Mouse (Mus musculus) kidney, embryonic 16.5 days (tissue): ENCODE measurements at regions not wholly inside any gene's neighbourhood (a gene's known extent, or its start where the extent isn't known, plus 50 kb on each side); places are given as distances from the start of the nearest gene placed in this dataset.
"Not testable (repeated sequence)": the region's sequence is repeated elsewhere in the genome, so short reads cannot be mapped to it uniquely, and the experiment has no call there.

Experiments
- ATAC-seq: fragments of 200-750 bp; cut with Nextera tagmentation; 2 replicates; pipeline ENCODE4 v1.8.0; 2017; ENCODE audit warnings: moderate TSS enrichment; ENCODE audit not compliant: low FRiP score, low TSS enrichment
- H3K27ac ChIP-seq: fragments of 300-500 bp; sonication (generic); 2 replicates; pipeline ENCODE4 v1.5.1; 2014; ENCODE audit warnings: low read length
- H3K27me3 ChIP-seq: fragments of 300-500 bp; sonication (generic); 2 replicates; pipeline ENCODE4 v1.6.1; 2014; ENCODE audit warnings: low read length, control low read depth, mixed read lengths; ENCODE audit not compliant: insufficient read depth
- H3K36me3 ChIP-seq: fragments of 300-500 bp; sonication (generic); 2 replicates; pipeline ENCODE4 v1.6.1; 2014; ENCODE audit warnings: low read length, control low read depth, mixed read lengths; ENCODE audit not compliant: insufficient read depth
- H3K4me1 ChIP-seq: fragments of 300-500 bp; sonication (generic); 2 replicates; pipeline ENCODE4 v1.6.1; 2014; ENCODE audit warnings: low read length, control low read depth, mixed read lengths; ENCODE audit not compliant: insufficient read depth
- H3K4me2 ChIP-seq: fragments of 300-500 bp; sonication (generic); replicated peaks from 2 replicates; pipeline ENCODE4 v1.6.1; 2014; ENCODE audit warnings: low read depth, low read length
- H3K4me3 ChIP-seq: fragments of 300-500 bp; sonication (generic); 2 replicates; pipeline ENCODE4 v1.5.1; 2014; ENCODE audit warnings: mild to moderate bottlenecking, low read length
- H3K9ac ChIP-seq: fragments of 300-500 bp; sonication (generic); replicated peaks from 2 replicates; pipeline ENCODE4 v1.6.1; 2014; ENCODE audit warnings: low read length
- H3K9me3 ChIP-seq: fragments of 300-500 bp; sonication (generic); 2 replicates; pipeline ENCODE4 v1.6.1; 2016; ENCODE audit warnings: low read length, control low read depth
- WGBS: fragments of 180-500 bp; shearing (Covaris S2); extraction: QIAGEN DNeasy Blood & Tissue Kit; methylation state at CpG from one replicate; pipeline ENCODE4 v1.1.7; 2014; 5-methylcytosine and 5-hydroxymethylcytosine counted together

- Histone ChIP-seq H3K4me1 (peaks cover 3% of the 10 kb centered on the region; the same call in 1 of the 2 replicates), H3K9ac (no peak overlapping the region), H3K36me3 (no peaks in the 10 kb centered on the region), H3K4me2 (no peak overlapping the region), H3K27me3 (no peaks in the 10 kb centered on the region), H3K4me3 (no peak overlapping the region), H3K27ac (no peak overlapping the region), H3K9me3 (no peaks in the 10 kb centered on the region)
- no peak for ATAC-seq
- 85% methylated on average over 7 of the region's 7 CpGs for WGBS
These were observed 97.0 kb downstream of the 1700129C05Rik start for GRCm38 (mm10) chr14:59045687-59046086.

GRCm38 (mm10) chr14:59045235-59045634 is 97.5 kb downstream of the 1700129C05Rik start:
- Histone ChIP-seq H3K27me3 (no peaks in the 10 kb centered on the region), H3K4me2 (no peak overlapping the region), H3K27ac (no peak overlapping the region), H3K36me3 (no peaks in the 10 kb centered on the region), H3K4me1 (peaks cover 3% of the 10 kb centered on the region; the same call in 1 of the 2 replicates), H3K4me3 (no peak overlapping the region), H3K9ac (no peak overlapping the region), H3K9me3 (no peaks in the 10 kb centered on the region)
- WGBS, result 82% methylated on average over 7 of the region's 7 CpGs
- ATAC-seq, result no peak

GRCm38 (mm10) chr14:59042152-59042551 is 100.5 kb downstream of the 1700129C05Rik start:
- peaks cover 3% of the 10 kb centered on the region; the same call in 1 of the 2 replicates for H3K4me1 ChIP-seq
- ATAC-seq, result no peak
- no peak overlapping the region for H3K4me3 ChIP-seq
- H3K9ac ChIP-seq, result no peak overlapping the region
- no peaks in the 10 kb centered on the region for H3K27me3 ChIP-seq
- no peak overlapping the region for H3K4me2 ChIP-seq
- no peaks in the 10 kb centered on the region for H3K9me3 ChIP-seq
- no peaks in the 10 kb centered on the region for H3K36me3 ChIP-seq
- no peak overlapping the region for H3K27ac ChIP-seq
- WGBS, result 96% methylated on average over 2 of the region's 2 CpGs

- H3K27ac ChIP-seq, H3K4me3 ChIP-seq, H3K4me2 ChIP-seq, H3K9me3 ChIP-seq, H3K9ac ChIP-seq, H3K36me3 ChIP-seq, H3K4me1 ChIP-seq, ATAC-seq, H3K27me3 ChIP-seq: not testable (repeated sequence)
- 60% methylated on average over 9 of the region's 9 CpGs for WGBS
These were observed 116.9 kb downstream of the 1700129C05Rik start for GRCm38 (mm10) chr14:59025757-59026156.

GRCm38 (mm10) chr14:59009534-59009933 is 133.2 kb downstream of the 1700129C05Rik start:
- Histone ChIP-seq H3K27ac (no peak overlapping the region), H3K27me3 (no peaks in the 10 kb centered on the region)
- 87% methylated on average over 3 of the region's 3 CpGs for WGBS

GRCm38 (mm10) chr14:58999106-58999778 is 143.5 kb downstream of the 1700129C05Rik start:
- Histone ChIP-seq H3K4me1 (no peaks in the 10 kb centered on the region), H3K4me3 (no peak overlapping the region), H3K9ac (no peak overlapping the region), H3K9me3 (no peaks in the 10 kb centered on the region), H3K4me2 (no peak overlapping the region), H3K36me3 (no peaks in the 10 kb centered on the region), H3K27me3 (no peaks in the 10 kb centered on the region), H3K27ac (no peak overlapping the region)
- ATAC-seq, result no peak
- WGBS, result 65% methylated on average over 5 of the region's 5 CpGs

More at GRCm38 (mm10) chr14:59009534-59009933, 133.2 kb downstream of the 1700129C05Rik start:
- no peak overlapping the region for H3K4me3 ChIP-seq
- no peak overlapping the region for H3K9ac ChIP-seq
- H3K4me1 ChIP-seq, result no peaks in the 10 kb centered on the region
- H3K36me3 ChIP-seq, result no peaks in the 10 kb centered on the region
- no peak overlapping the region for H3K4me2 ChIP-seq
- no peaks in the 10 kb centered on the region for H3K9me3 ChIP-seq
- ATAC-seq, result no peak

- Histone ChIP-seq H3K27ac (no peak overlapping the region), H3K9me3 (no peaks in the 10 kb centered on the region; the same call in 1 of the 2 replicates), H3K4me2 (no peak overlapping the region), H3K27me3 (no peaks in the 10 kb centered on the region), H3K36me3 (no peaks in the 10 kb centered on the region), H3K4me1 (no peaks in the 10 kb centered on the region), H3K9ac (no peak overlapping the region), H3K4me3 (no peak overlapping the region)
- no peak for ATAC-seq
- 28% methylated on average over 6 of the region's 6 CpGs for WGBS
These were observed 147.7 kb downstream of the 1700129C05Rik start for GRCm38 (mm10) chr14:58994994-58995393.

- Histone ChIP-seq H3K9ac (no peak overlapping the region), H3K27me3 (no peaks in the 10 kb centered on the region), H3K36me3 (no peaks in the 10 kb centered on the region), H3K9me3 (peaks cover 2% of the 10 kb centered on the region; the same call in 1 of the 2 replicates), H3K27ac (no peak overlapping the region), H3K4me1 (0 out of 2 replicates have a peak, but pooled peaks cover 7% of the 10 kb centered on the region), H3K4me3 (no peak overlapping the region), H3K4me2 (no peak overlapping the region)
- no peak for ATAC-seq
- WGBS, result 47% methylated on average over 5 of the region's 5 CpGs
These were observed 153.0 kb downstream of the 1700129C05Rik start for GRCm38 (mm10) chr14:58989644-58990217.

GRCm38 (mm10) chr14:58987688-58988087 is 155.0 kb downstream of the 1700129C05Rik start:
- H3K4me3 ChIP-seq, result no peak overlapping the region
- H3K27ac ChIP-seq, result no peak overlapping the region
- no peaks in the 10 kb centered on the region for H3K27me3 ChIP-seq
- H3K9ac ChIP-seq, result no peak overlapping the region
- peak; percentile 57; the same call in 1 of the 2 replicates for ATAC-seq
- 0 out of 2 replicates have a peak, but pooled peaks cover 7% of the 10 kb centered on the region for H3K4me1 ChIP-seq
- H3K36me3 ChIP-seq, result no peaks in the 10 kb centered on the region
- WGBS, result 24% methylated on average over 8 of the region's 8 CpGs
- H3K9me3 ChIP-seq, result peaks cover 2% of the 10 kb centered on the region; the same call in 1 of the 2 replicates
- H3K4me2 ChIP-seq, result no peak overlapping the region

GRCm38 (mm10) chr14:58985838-58986237 is 156.9 kb downstream of the 1700129C05Rik start:
- ATAC-seq, result no peak

More at GRCm38 (mm10) chr14:58985838-58986237, 156.9 kb downstream of the 1700129C05Rik start:
- Histone ChIP-seq H3K9ac (no peak overlapping the region), H3K4me2 (no peak overlapping the region), H3K27me3 (no peaks in the 10 kb centered on the region), H3K4me3 (no peak overlapping the region), H3K9me3 (0 out of 2 replicates have a peak, but pooled peaks cover 2% of the 10 kb centered on the region), H3K36me3 (no peaks in the 10 kb centered on the region), H3K4me1 (0 out of 2 replicates have a peak, but pooled peaks cover 7% of the 10 kb centered on the region), H3K27ac (no peak overlapping the region)
- WGBS, result 70% methylated on average over 5 of the region's 5 CpGs
